Mouse (Mus musculus): ENCODE data around the gene Loxl3. TPM values are rescaled to one million over a fixed set of nuclear protein-coding genes. Genes with fewer than 3 reads are reported as not detected.

Loxl3 gene
- total RNA-seq, 1 experiment from 2014 or later: 1.3 TPM

- ATAC-seq (replicated peaks in 1 of 2; ENCODE audit: insufficient read depth in 1 of 2, low FRiP score in 2 of 2, low TSS enrichment in 1 of 2, low read depth in 1 of 2, poor library complexity in 2 of 2, severe bottlenecking in 2 of 2): no peak
Observed at GRCm38 (mm10) chr6:83034463-83035055, 586 bp downstream of the Loxl3 start.

DNA sequence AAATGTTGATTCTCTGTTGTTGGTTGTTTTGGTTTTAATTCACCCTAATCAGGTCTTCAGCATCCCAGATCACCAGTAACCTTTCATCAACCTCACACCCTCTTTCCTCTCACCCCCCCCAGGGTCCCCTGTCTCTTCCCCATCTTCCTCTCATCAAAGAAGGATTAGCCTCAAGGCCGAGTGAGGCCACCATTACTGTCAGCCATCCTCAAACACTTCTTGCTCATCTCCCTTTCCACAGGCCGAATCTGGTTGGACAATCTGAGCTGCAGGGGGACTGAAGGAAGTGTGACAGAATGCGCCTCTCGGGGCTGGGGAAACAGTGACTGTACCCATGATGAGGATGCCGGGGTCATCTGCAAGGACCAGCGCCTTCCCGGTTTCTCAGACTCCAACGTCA is 3.2 kb downstream of the Loxl3 start:
- no peak for ATAC-seq (replicated peaks in 1 of 2; ENCODE audit: insufficient read depth in 1 of 2, low FRiP score in 2 of 2, low TSS enrichment in 1 of 2, low read depth in 1 of 2, poor library complexity in 2 of 2, severe bottlenecking in 2 of 2)

GRCm38 (mm10) chr6:83038496-83039012 is 4.6 kb downstream of the Loxl3 start:
- peak; percentile 50 to 75 for ATAC-seq (replicated peaks in 1 of 2; ENCODE audit: insufficient read depth in 1 of 2, low FRiP score in 2 of 2, low TSS enrichment in 1 of 2, low read depth in 1 of 2, poor library complexity in 2 of 2, severe bottlenecking in 2 of 2)

- ATAC-seq (replicated peaks in 1 of 2; ENCODE audit: insufficient read depth in 1 of 2, low FRiP score in 2 of 2, low TSS enrichment in 1 of 2, low read depth in 1 of 2, poor library complexity in 2 of 2, severe bottlenecking in 2 of 2): no peak
Observed at GRCm38 (mm10) chr6:83040601-83041000, 6.6 kb downstream of the Loxl3 start.

GRCm38 (mm10) chr6:83043561-83043960 is 9.6 kb downstream of the Loxl3 start:
- ATAC-seq (replicated peaks in 1 of 2; ENCODE audit: insufficient read depth in 1 of 2, low FRiP score in 2 of 2, low TSS enrichment in 1 of 2, low read depth in 1 of 2, poor library complexity in 2 of 2, severe bottlenecking in 2 of 2): no peak

GRCm38 (mm10) chr6:83043993-83044392 is 10.0 kb downstream of the Loxl3 start:
- no peak for ATAC-seq (replicated peaks in 1 of 2; ENCODE audit: insufficient read depth in 1 of 2, low FRiP score in 2 of 2, low TSS enrichment in 1 of 2, low read depth in 1 of 2, poor library complexity in 2 of 2, severe bottlenecking in 2 of 2)

DNA sequence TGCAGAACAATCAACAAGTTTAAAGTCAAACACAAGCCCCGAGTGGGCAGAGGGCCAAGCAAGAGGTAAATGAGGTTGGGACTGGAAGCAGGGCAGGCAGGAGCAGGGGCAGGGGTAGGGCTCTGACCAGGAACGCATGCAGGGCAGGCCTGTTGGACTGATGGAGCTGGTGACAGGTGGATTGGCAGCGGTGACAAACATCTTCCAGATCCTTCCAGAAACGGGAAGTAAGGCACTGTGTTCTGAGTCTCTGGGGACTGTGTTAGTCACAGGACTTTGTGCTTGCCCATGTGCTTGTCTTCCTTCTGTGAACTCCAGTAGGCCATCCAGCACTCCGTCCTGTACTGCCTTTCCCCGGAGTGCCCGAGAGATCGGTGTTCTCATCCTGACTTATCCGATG is 10.8 kb downstream of the Loxl3 start:
- peak; percentile 68 to 70 for ATAC-seq (replicated peaks in 1 of 2; ENCODE audit: insufficient read depth in 1 of 2, low FRiP score in 2 of 2, low TSS enrichment in 1 of 2, low read depth in 1 of 2, poor library complexity in 2 of 2, severe bottlenecking in 2 of 2)

DNA sequence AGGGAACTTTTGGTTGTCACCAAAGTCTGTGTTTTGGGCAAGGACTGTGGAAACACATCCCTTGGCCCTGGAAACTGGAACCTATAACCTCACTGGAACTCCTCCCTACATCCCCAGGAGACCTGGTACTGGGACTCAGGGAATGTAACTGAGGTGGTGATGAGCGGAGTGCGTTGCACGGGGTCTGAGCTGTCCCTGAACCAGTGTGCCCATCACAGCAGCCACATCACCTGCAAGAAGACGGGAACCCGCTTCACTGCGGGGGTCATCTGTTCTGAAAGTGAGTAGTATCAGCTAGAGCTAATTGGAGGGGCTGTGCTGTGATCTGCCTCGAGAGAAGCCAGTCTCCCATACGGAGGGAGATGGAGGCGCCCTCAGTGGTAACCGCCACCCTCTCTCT is 15.4 kb downstream of the Loxl3 start:
- ATAC-seq (replicated peaks in 1 of 2; ENCODE audit: insufficient read depth in 1 of 2, low FRiP score in 2 of 2, low TSS enrichment in 1 of 2, low read depth in 1 of 2, poor library complexity in 2 of 2, severe bottlenecking in 2 of 2): no peak

GRCm38 (mm10) chr6:83053136-83053960 is 19.4 kb downstream of the Loxl3 start:
- ATAC-seq (replicated peaks in 1 of 2; ENCODE audit: insufficient read depth in 1 of 2, low FRiP score in 2 of 2, low TSS enrichment in 1 of 2, low read depth in 1 of 2, poor library complexity in 2 of 2, severe bottlenecking in 2 of 2): peak; percentile 17 to 30; a peak in 2 of 4 replicates

DNA sequence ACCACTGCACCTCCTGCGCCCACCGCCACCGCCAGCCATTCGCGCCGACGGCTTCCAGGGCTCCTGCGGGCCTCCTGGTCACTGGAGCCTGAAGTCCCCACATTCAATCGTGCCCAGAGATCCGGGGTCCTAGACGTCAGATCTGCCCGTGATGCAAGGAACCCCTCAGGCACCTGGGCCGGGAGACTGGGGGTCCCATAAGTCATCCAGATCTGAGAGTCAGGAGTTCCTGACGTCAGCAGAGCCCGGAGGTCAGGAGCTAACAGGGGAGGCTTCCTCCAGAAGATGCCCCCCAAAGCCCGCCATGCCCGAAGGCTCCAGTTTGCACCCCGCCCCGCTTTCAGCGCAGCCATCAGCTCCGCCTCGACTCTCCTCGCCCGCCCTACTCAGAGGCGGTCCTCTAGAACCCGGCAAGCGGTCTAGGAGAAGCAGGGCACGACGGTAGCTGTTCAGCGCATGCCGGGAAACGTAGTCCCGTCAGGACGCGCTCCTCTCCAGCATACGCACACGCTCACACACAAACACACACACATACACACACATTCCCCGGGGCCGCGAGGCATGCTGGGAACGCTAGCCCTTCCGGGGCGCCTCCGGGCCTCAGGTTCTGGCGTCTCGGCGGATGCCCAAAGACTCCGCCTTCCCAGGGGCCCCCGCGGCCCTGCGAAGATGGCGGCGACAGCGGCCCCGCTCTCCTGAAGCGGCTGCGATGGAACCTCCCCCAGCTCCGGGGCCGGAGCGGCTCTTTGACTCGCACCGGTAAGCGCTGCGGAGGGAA is 20.3 kb downstream of the Loxl3 start, which contains the start of gene Aup1:
TSS of gene Aup1 (plus strand) at position 448 of the 778 bp plus-strand sequence.
- peak; percentile 86 to 91 for ATAC-seq (replicated peaks in 1 of 2; ENCODE audit: insufficient read depth in 1 of 2, low FRiP score in 2 of 2, low TSS enrichment in 1 of 2, low read depth in 1 of 2, poor library complexity in 2 of 2, severe bottlenecking in 2 of 2)

DNA sequence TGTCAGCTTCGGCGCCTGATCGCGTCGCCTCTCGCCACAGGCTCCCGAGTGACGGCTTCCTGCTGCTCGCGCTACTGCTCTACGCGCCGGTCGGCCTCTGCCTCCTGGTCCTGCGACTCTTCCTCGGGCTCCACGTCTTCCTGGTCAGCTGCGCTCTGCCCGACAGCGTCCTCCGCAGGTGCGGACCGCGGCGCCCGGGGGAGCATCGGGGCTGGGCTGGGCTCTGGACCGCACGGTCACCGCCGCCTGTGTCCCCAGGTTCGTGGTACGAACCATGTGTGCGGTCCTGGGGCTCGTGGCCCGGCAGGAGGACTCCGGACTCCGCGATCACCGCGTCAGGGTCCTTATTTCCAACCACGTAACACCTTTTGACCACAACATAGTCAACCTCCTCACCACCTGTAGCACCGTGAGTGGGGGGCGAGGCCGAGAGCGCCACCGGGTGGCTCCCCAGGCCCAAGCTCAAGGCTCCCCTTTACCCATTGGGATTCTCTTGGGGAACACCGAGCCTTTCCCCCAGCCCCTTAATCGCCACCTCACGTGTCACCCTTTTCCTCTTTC is 21.0 kb downstream of the Loxl3 start, which contains the start of gene Htra2:
TSS of gene Htra2 (minus strand) at position 403 of the 561 bp plus-strand sequence.
- ATAC-seq (replicated peaks in 1 of 2; ENCODE audit: insufficient read depth in 1 of 2, low FRiP score in 2 of 2, low TSS enrichment in 1 of 2, low read depth in 1 of 2, poor library complexity in 2 of 2, severe bottlenecking in 2 of 2): peak in 1 of 2 experiments; percentile 2; a peak in 1 of 4 replicates

GRCm38 (mm10) chr6:83057790-83058189 is 23.8 kb downstream of the Loxl3 start, which contains the start of gene Dqx1:
Dqx1 (plus strand) TSS chr6:83057844.
- ATAC-seq (replicated peaks in 1 of 2; ENCODE audit: insufficient read depth in 1 of 2, low FRiP score in 2 of 2, low TSS enrichment in 1 of 2, low read depth in 1 of 2, poor library complexity in 2 of 2, severe bottlenecking in 2 of 2): no peak

- no peak for ATAC-seq (replicated peaks in 1 of 2; ENCODE audit: insufficient read depth in 1 of 2, low FRiP score in 2 of 2, low TSS enrichment in 1 of 2, low read depth in 1 of 2, poor library complexity in 2 of 2, severe bottlenecking in 2 of 2)
Observed at GRCm38 (mm10) chr6:83058725-83059124, 24.8 kb downstream of the Loxl3 start.

DNA sequence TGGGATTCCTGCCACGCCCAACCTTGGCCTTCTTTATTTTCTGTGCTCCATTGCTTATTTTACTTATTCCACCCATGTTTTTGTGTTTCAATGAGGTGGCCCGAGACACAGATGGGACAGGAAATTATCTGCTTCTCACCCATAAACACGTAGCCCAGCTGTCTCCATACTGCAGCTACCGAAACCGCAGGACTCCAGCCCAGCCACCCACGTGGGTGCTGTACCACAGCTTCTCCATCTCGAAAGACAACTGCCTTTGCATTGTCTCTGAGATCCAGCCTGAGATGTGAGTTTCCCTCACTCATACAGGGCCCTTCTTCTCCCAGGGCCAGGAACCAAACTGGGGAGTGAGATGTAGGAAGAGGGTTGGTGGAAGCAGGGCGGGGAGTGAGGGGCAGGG is 32.0 kb downstream of the Loxl3 start:
- ATAC-seq (replicated peaks in 1 of 2; ENCODE audit: insufficient read depth in 1 of 2, low FRiP score in 2 of 2, low TSS enrichment in 1 of 2, low read depth in 1 of 2, poor library complexity in 2 of 2, severe bottlenecking in 2 of 2): no peak

DNA sequence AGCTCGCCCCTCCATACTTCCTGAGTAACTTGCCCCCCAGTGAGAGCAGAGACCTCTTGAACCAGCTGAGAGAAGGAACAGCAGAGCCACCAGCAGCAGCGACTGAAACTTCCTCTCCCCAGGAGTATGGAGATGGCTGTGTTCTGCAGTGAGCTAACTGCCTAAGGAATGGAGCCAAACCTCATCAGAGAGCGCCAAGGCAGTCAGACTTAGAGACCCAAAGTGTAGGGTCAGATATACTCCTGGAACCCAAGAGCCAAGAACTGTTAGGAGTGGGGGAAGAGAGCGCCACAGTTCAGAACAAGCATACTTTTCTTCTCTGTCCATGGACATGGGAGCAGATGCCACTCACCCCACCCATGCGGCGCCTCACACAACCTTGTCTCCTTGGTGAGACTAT is 32.5 kb downstream of the Loxl3 start:
- no peak for ATAC-seq (replicated peaks in 1 of 2; ENCODE audit: insufficient read depth in 1 of 2, low FRiP score in 2 of 2, low TSS enrichment in 1 of 2, low read depth in 1 of 2, poor library complexity in 2 of 2, severe bottlenecking in 2 of 2)

- ATAC-seq (replicated peaks in 1 of 2; ENCODE audit: insufficient read depth in 1 of 2, low FRiP score in 2 of 2, low TSS enrichment in 1 of 2, low read depth in 1 of 2, poor library complexity in 2 of 2, severe bottlenecking in 2 of 2): no peak
Observed at GRCm38 (mm10) chr6:83068221-83068620, 34.2 kb downstream of the Loxl3 start.

DNA sequence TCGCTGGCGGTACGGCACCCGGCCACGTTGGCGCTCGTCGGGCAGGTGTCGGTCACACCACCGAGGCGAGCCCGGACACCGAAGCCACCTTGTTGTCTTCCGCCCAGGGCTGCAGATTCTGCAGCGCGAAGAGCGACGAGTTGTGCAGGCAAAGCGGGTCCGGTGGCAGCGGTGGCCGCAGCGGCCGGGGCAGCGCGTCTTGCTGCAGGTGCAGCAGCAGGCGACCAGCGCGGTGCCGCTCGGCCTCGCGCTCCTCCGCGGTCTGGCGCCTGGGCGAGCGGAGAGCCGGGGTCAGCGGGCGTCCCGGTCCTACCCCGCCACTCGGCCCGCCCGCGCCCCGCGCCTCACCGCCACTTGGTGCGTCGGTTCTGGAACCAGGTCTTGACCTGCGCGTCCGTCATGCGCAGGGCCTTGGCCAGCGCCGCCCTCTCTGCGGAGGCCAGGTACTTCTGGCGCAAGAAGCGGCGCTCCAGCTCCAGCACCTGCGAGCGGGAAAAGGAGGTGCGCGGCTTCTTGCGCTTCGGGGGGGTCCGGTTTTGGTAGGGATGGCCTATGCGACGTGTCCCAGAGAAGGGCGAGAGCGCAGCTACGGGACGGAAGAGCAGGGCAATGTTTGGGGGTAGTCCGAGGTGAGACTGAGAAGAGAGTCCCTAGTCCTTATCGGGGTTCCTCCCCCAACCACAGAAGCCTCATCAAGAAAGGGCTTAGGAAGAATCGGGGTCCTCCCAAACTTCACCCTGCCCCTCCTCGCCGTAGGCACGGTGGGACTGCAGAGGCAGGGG is 34.9 kb downstream of the Loxl3 start:
- no peak for ATAC-seq (replicated peaks in 1 of 2; ENCODE audit: insufficient read depth in 1 of 2, low FRiP score in 2 of 2, low TSS enrichment in 1 of 2, low read depth in 1 of 2, poor library complexity in 2 of 2, severe bottlenecking in 2 of 2)
